Mouse (Mus musculus): ENCODE measurements around the gene Bnip1.

The Bnip1 gene

DNA sequence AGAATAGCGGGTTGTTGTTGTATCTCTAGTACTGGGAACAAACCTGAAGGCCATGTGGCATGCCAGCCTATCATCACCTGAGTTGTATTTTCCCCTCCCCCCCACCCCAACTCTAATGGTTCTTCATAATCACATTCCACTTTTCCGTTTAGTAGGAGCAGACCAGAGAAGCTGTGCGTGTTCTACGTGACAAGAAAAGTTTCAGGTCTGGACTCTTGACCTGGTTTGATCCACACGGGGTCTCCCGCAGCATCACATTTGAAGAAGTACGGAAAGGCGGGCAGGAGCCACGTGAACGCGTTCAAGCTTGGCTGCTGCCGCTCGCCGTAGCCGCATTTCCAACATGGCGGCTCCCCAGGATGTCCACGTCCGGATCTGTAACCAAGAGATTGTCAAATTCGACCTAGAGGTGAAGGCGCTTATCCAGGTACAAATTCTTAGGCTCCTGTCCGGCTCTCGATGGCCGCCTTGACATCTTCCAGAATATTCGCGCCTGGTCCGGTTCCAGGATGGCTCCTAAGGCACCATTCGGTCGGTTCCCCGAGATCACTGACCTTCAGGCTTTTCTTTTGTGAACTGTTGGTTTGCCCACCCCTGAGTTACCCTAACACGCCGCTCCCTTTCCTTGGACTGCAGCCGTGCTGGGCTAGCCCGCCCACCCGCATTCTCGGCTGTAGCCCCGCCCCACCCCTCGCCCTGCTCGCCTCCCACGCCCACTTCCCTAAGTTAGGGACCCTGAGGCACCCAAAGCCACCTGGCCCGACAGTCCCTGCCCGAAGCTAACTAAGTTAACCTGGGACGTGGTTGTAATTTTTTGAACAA lies at the start of gene Bnip1:
Gene Bnip1 (plus strand): TSS at position 317 of the 822 bp plus-strand sequence.
- DNase-seq = peak; percentile 87 to 88

DNA sequence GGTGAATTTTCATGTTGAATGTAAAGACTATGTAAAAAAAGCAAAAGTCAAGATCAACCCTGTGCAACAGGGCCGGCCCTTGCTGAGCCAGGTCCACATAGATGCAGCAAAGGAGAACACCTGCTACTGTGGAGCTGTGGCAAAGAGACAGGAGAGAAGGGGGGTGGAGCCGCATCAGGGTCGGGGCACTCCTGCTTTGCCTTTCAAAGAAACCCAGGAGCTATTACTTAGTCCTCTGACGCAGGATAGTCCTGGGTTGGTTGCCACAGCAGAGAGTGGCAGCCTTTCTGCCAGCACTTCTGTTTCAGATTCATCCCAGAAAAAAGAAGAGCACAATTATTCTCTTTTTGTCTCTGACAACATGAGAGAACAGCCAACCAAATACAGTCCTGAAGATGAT lies 38.3 kb upstream of the Bnip1 start:
- no peak for DNase-seq

DNA sequence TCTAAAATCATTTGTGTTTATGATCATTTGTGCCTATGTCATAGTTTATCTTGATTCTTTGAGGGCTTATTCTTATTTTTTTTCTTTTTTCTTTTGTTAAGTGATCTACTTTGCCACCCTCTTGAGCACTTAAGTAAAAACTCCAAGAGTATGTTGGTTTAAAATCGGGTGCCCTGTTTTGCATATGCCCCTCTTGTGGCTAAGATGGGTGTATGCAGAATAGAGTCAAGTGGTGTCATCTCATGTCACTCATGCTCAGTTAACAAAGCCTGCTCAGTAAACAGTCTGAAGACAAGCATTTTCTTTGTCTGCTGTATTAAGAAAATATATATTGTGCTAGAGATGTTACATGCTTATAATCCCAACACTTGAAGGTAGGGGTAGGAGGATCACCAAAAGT lies 37.6 kb upstream of the Bnip1 start:
- no peak for DNase-seq

DNA sequence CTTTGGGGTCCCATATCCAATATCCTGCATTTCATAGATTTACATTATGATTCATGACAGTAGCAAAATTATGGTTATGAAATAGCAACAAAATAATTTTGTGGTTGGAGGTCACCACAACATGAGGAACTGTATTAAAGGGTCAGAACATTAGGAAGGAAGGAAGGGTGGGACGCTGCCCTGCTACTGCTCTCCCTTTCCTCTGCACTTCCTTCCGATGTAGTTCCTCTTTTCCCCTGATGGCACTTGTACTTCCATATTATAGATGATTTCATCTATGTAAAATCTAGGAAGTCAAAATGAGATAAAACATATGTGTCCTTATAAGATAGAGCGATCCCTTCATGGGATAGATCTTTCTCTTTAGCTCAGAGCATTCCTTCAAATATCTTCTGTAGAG lies 30.9 kb upstream of the Bnip1 start:
- no peak for DNase-seq

- no peak for DNase-seq
Observed at GRCm38 (mm10) chr17:26752297-26752696, 28.6 kb upstream of the Bnip1 start.

- DNase-seq = no peak
Observed at GRCm38 (mm10) chr17:26753476-26753875, 27.4 kb upstream of the Bnip1 start.

DNA sequence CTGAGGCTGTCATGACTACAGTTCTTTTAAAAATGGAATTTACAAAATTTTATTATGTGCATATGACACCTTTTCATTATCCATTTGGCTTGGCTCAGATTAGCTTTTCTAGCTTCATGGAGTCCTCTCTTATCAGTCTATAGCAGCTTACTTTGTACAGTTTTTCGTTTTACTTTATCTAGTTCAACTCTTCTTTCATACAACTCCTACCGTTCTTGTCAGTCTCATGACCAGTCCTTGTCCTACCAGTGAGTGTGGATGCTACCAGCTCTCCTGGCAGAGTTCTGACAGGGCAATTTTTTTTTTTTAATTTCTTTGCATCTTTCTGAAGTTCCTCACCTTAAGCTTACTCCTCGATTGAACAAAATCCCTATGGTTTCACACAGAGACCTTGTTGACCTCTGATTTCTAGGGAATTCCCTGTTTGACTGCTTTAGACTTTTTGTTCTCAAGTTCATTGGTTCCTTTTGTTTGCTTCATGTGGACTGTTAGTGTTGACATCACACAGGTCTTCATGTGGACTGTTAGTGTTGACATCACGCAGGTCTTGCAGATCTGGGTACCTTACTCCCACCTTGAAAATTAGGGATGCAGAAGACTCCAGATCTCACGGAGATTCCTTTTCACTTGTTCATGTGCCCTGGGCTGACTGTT lies 13.6 kb upstream of the Bnip1 start:
- no peak for DNase-seq

GRCm38 (mm10) chr17:26767754-26768124 lies 13.1 kb upstream of the Bnip1 start:
- DNase-seq = no peak

GRCm38 (mm10) chr17:26776211-26776610 lies 4.7 kb upstream of the Bnip1 start:
- DNase-seq = no peak

- no peak for DNase-seq
Observed at GRCm38 (mm10) chr17:26778001-26778400, 2.9 kb upstream of the Bnip1 start.

DNA sequence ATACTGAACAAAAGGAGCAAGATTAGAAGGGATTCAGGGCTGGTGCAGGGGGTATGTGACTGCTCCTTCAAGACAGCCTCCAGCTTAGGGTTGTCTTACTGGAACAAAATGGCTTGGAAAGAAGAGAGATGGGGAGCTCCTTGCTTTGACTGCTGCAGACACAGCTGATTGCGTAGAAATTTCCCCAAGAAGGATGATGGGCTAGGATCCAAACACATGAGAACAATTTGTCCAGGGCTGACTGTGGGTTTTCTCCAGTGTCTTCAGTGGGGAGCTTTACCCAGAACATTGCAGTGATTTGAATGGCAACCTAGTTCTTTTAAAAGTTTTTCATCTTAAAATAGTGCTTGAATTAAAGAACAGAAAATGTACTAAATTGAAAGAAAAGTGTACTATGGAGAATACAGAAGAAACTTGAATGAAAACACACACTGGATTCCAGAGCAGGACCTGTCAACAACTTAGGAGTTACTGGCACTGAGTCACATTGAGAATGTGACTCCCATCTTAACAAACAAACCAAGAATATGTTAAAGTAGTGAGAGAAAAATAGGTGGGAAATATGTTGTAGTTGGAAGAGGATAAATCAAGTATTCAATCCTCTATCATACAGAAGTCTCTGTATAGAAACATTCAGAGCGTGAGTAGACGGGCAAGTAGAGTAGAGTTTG lies 2.3 kb upstream of the Bnip1 start:
- DNase-seq = no peak

DNA sequence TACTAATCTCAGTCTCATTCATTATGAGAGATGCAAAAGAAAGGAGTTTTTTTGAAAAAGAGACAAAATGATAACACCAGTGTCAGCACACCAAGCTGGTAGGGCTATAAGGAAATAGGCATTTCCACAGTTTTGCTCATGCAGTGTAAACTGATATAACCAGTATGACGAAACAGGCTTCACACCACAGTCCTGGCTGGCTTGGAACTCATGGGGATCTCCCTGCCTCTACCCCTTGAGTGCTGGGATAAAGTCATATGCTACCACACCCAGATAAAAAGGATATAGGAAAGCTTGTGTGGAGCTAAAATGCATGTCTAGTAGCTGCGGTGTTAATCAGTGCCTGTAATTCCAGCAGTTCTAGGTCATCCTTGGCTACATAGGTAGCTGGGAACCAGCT lies 1.4 kb upstream of the Bnip1 start:
- DNase-seq = no peak

DNA sequence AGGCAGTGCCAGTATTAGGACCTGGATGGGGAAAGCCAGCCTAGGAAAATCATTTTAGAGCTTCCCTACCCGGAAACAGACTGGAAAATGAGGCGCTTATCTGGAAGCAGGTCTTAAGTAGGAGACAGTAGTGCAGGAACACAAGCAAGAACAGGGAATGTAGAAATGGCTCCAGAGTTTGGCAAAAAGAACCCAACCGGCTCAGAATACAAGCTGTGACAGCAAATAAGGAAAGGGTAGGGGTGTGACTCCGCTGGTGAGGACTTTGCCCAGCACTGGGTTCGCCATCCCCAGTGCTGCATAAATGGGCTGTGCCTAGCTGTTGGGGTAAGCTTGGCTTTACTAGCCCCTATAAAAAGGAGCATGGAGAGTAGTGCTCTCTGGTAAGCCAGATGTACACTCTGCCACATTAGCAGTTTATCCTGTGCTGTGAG lies 761 bp downstream of the Bnip1 start:
- DNase-seq = no peak

GRCm38 (mm10) chr17:26784525-26784924 lies 3.7 kb downstream of the Bnip1 start:
- no peak for DNase-seq

DNA sequence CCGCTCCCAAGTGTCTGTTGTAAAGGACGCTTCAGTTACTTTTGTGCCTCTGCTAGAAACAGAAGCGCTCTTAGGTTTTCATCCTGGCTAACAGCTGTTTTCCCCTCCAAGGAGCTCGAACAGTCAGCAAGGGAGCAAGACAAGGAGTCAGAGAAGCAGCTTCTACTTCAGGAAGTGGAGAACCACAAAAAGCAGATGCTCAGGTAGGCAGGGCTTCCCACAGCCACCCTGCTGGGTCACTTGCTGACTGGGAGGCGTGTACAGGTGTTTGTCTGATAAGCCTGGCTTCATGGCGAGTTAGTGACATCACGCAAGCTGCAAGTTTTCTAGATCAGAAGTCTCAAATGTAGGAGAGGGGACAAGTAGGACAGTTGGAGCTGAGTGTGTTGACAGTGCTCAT lies 5.7 kb downstream of the Bnip1 start:
- DNase-seq = no peak

- DNase-seq = no peak
Observed at GRCm38 (mm10) chr17:26788986-26789385, 8.1 kb downstream of the Bnip1 start.

GRCm38 (mm10) chr17:26789460-26790268 lies 8.8 kb downstream of the Bnip1 start:
- no peak for DNase-seq

GRCm38 (mm10) chr17:26790269-26791214 lies 9.7 kb downstream of the Bnip1 start:
- DNase-seq = no peak

DNA sequence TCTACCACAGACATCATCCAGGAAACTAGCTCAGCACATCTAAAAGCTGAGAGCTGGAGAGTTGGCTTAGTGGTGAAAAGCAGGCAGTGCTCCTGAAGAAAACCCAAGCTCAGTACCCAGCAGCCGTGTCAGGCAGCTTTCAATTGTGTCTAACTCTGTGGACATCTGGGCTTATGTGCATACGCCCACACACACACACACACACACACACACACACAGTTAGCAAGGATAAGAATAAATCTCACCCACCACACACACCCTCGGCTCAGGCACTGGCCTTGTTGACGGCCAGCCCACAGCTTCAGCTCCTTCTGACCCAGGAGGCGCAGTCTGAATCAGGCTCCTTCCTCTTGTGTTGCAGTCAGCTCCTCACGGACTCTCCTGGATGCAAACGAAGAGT lies 10.7 kb downstream of the Bnip1 start:
- no peak for DNase-seq

DNA sequence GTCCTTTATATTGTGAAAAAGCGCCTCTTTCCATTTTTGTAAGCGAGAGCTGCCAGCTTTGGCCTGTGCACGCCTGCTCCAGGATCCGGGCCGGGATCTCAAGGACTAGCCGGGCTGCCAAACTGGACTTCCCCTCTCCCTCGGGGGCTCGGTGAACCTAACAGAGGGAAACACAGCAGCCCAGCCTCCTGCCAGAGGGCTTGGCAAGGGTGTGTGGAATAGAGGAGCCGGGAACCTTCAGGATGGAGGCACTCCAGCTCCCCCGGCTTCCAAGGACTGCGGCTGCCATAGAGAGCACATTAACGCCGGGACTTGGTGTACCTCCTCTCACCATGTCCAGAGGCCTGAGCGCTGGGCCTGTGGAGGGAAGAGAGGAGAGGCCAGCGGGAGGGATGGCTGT lies 11.2 kb downstream of the Bnip1 start:
- DNase-seq = no peak

- no peak for DNase-seq
Observed at GRCm38 (mm10) chr17:26793068-26793765, 12.4 kb downstream of the Bnip1 start.

Measured in cerebellum, postnatal 14 days (tissue).